Mouse (Mus musculus): ENCODE results near the gene Mpeg1. TPM values are rescaled to one million over a fixed set of nuclear protein-coding genes. Genes with fewer than 3 reads are reported as not detected.
A peak's percentile ranks its signal among the peaks of the same experiment; 100 is the strongest.

The Mpeg1 gene
- polyA plus RNA-seq, 1 experiment = not detected

DNA sequence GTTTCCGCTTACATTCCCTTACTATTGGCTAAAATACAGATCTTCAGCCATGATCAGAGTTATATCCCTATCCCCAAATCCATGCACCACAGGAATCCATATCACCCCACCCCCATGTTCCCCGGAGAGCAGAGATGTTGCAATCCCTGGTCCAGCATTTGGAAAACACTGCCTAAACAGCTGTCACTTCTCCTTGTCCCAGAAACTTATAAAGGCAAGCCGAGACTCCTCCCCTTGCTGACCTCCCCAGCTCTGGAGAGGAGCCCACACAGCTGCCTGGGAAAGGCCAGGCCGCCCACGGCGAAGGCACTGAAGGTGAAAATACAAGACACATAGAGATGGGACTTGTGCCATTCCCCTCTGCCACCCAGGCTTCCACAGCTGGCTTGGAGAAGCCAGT lies 26.3 kb downstream of the Mpeg1 start:
- H3K27ac ChIP-seq (ENCODE audit: insufficient read depth, low read length) = no peak overlapping the region
- peaks cover 7% of the 10 kb centered on the region for H3K4me1 ChIP-seq (ENCODE audit: control insufficient read depth, insufficient read depth, low read length)

GRCm38 (mm10) chr19:12487511-12488204 lies 27.1 kb downstream of the Mpeg1 start:
- peak overlapping the region; percentile 34; the same call in 1 of the 2 replicates for H3K27ac ChIP-seq (ENCODE audit: insufficient read depth, low read length)
- no peaks in the 10 kb centered on the region for H3K27me3 ChIP-seq (ENCODE audit: control insufficient read depth, insufficient read depth, low read length, poor library complexity, severe bottlenecking)
- peaks cover 7% of the 10 kb centered on the region for H3K4me1 ChIP-seq (ENCODE audit: control insufficient read depth, insufficient read depth, low read length)
- no peak overlapping the region for H3K4me3 ChIP-seq (ENCODE audit: low read depth, low read length)
- H3K9me3 ChIP-seq (replicated peaks; ENCODE audit: control insufficient read depth, insufficient read depth, low read length, poor library complexity, severe bottlenecking) = no peaks in the 10 kb centered on the region
- TF ChIP-seq CTCF (IDR thresholded peaks at IDR 0.05; ENCODE audit: low read depth, low read length) = no peak
- no peak for TF ChIP-seq POLR2A (IDR thresholded peaks at IDR 0.05; ENCODE audit: insufficient read depth, low read length)
- no peak for TF ChIP-seq EP300 (IDR thresholded peaks at IDR 0.05; ENCODE audit: insufficient read depth, low read depth, low read length)
- no peaks in the 10 kb centered on the region for H3K36me3 ChIP-seq (ENCODE audit: control insufficient read depth, insufficient read depth, low read length, poor library complexity, severe bottlenecking)
- H3K9ac ChIP-seq (ENCODE audit: low read depth, poor library complexity, severe bottlenecking) = no peak overlapping the region

More for the DNA sequence above, 26.3 kb downstream of the Mpeg1 start:
- Histone ChIP-seq H3K27me3 (ENCODE audit: control insufficient read depth, insufficient read depth, low read length, poor library complexity, severe bottlenecking) (no peaks in the 10 kb centered on the region), H3K9me3 (replicated peaks; ENCODE audit: control insufficient read depth, insufficient read depth, low read length, poor library complexity, severe bottlenecking) (no peaks in the 10 kb centered on the region), H3K36me3 (ENCODE audit: control insufficient read depth, insufficient read depth, low read length, poor library complexity, severe bottlenecking) (no peaks in the 10 kb centered on the region), H3K4me3 (ENCODE audit: low read depth, low read length) (no peak overlapping the region), H3K9ac (ENCODE audit: low read depth, poor library complexity, severe bottlenecking) (no peak overlapping the region)
- TF ChIP-seq EP300 (IDR thresholded peaks at IDR 0.05; ENCODE audit: insufficient read depth, low read depth, low read length) (no peak), POLR2A (IDR thresholded peaks at IDR 0.05; ENCODE audit: insufficient read depth, low read length) (no peak), CTCF (IDR thresholded peaks at IDR 0.05; ENCODE audit: low read depth, low read length) (no peak)

- Histone ChIP-seq H3K9me3 (replicated peaks; ENCODE audit: control insufficient read depth, insufficient read depth, low read length, poor library complexity, severe bottlenecking) (no peaks in the 10 kb centered on the region), H3K36me3 (ENCODE audit: control insufficient read depth, insufficient read depth, low read length, poor library complexity, severe bottlenecking) (no peaks in the 10 kb centered on the region), H3K27ac (ENCODE audit: insufficient read depth, low read length) (peak overlapping the region; percentile 71), H3K4me3 (ENCODE audit: low read depth, low read length) (peak overlapping the region; percentile 25), H3K27me3 (ENCODE audit: control insufficient read depth, insufficient read depth, low read length, poor library complexity, severe bottlenecking) (no peaks in the 10 kb centered on the region), H3K4me1 (ENCODE audit: control insufficient read depth, insufficient read depth, low read length) (peaks cover 7% of the 10 kb centered on the region), H3K9ac (ENCODE audit: low read depth, poor library complexity, severe bottlenecking) (peak overlapping the region; percentile 29; the same call in 1 of the 2 replicates)
- peak; percentile 86 for TF ChIP-seq CTCF (IDR thresholded peaks at IDR 0.05; ENCODE audit: low read depth, low read length)
- TF ChIP-seq EP300 (IDR thresholded peaks at IDR 0.05; ENCODE audit: insufficient read depth, low read depth, low read length) = 0 out of 2 replicates have a peak, but pooled peaks have one; percentile 58
- TF ChIP-seq POLR2A (IDR thresholded peaks at IDR 0.05; ENCODE audit: insufficient read depth, low read length) = no peak
Observed at GRCm38 (mm10) chr19:12488205-12488966, 27.8 kb downstream of the Mpeg1 start.

- TF ChIP-seq EP300 (IDR thresholded peaks at IDR 0.05; ENCODE audit: insufficient read depth, low read depth, low read length) (0 out of 2 replicates have a peak, but pooled peaks have one; percentile 43), POLR2A (IDR thresholded peaks at IDR 0.05; ENCODE audit: insufficient read depth, low read length) (no peak)
- Histone ChIP-seq H3K36me3 (ENCODE audit: control insufficient read depth, insufficient read depth, low read length, poor library complexity, severe bottlenecking) (no peaks in the 10 kb centered on the region), H3K4me3 (ENCODE audit: low read depth, low read length) (peak overlapping the region; percentile 43), H3K9ac (ENCODE audit: low read depth, poor library complexity, severe bottlenecking) (peak overlapping the region; percentile 29; the same call in 1 of the 2 replicates), H3K27ac (ENCODE audit: insufficient read depth, low read length) (peak overlapping the region; percentile 71), H3K9me3 (replicated peaks; ENCODE audit: control insufficient read depth, insufficient read depth, low read length, poor library complexity, severe bottlenecking) (no peaks in the 10 kb centered on the region), H3K27me3 (ENCODE audit: control insufficient read depth, insufficient read depth, low read length, poor library complexity, severe bottlenecking) (no peaks in the 10 kb centered on the region), H3K4me1 (ENCODE audit: control insufficient read depth, insufficient read depth, low read length) (peaks cover 7% of the 10 kb centered on the region)
Observed at GRCm38 (mm10) chr19:12488969-12489674, 28.5 kb downstream of the Mpeg1 start.

GRCm38 (mm10) chr19:12489675-12490570 lies 29.3 kb downstream of the Mpeg1 start:
- Histone ChIP-seq H3K4me3 (ENCODE audit: low read depth, low read length) (peak overlapping the region; percentile 43; the same call in 1 of the 2 replicates), H3K36me3 (ENCODE audit: control insufficient read depth, insufficient read depth, low read length, poor library complexity, severe bottlenecking) (no peaks in the 10 kb centered on the region), H3K27ac (ENCODE audit: insufficient read depth, low read length) (peak overlapping the region; percentile 30), H3K4me1 (ENCODE audit: control insufficient read depth, insufficient read depth, low read length) (peaks cover 7% of the 10 kb centered on the region), H3K9me3 (replicated peaks; ENCODE audit: control insufficient read depth, insufficient read depth, low read length, poor library complexity, severe bottlenecking) (no peaks in the 10 kb centered on the region), H3K27me3 (ENCODE audit: control insufficient read depth, insufficient read depth, low read length, poor library complexity, severe bottlenecking) (no peaks in the 10 kb centered on the region), H3K9ac (ENCODE audit: low read depth, poor library complexity, severe bottlenecking) (no peak overlapping the region)
- no peak for TF ChIP-seq EP300 (IDR thresholded peaks at IDR 0.05; ENCODE audit: insufficient read depth, low read depth, low read length)
- no peak for TF ChIP-seq CTCF (IDR thresholded peaks at IDR 0.05; ENCODE audit: low read depth, low read length)
- no peak for TF ChIP-seq POLR2A (IDR thresholded peaks at IDR 0.05; ENCODE audit: insufficient read depth, low read length)
